Mouse (Mus musculus) frontal cortex, postnatal 10 days (tissue): ENCODE measurements around the gene Igfbp6.
"Not testable (repeated sequence)": the region's sequence is repeated elsewhere in the genome, so short reads cannot be mapped to it uniquely, and the experiment has no call there.

Source experiments
- DNase-seq, 2 experiments: peaks; one replicate each; pipeline ENCODE4 v3.0.0; 2022; ENCODE audit warnings: low spot score in 2 of 2, mixed read lengths in 1 of 2

Igfbp6 gene

GRCm38 (mm10) chr15:102136129-102136758 lies 7.9 kb upstream of the Igfbp6 start, which contains the start of gene Spryd3:
Gene Spryd3, minus strand, starts transcription at chr15:102136234.
- DNase-seq: peak; percentile 92 to 98

- no peak for DNase-seq
These were observed 3.0 kb upstream of the Igfbp6 start for GRCm38 (mm10) chr15:102141120-102141519.

- no peak for DNase-seq
These were observed 949 bp upstream of the Igfbp6 start for GRCm38 (mm10) chr15:102142914-102143912.

GRCm38 (mm10) chr15:102144726-102145125 lies 564 bp downstream of the Igfbp6 start:
- no peak for DNase-seq

GRCm38 (mm10) chr15:102145330-102145729 lies 1.2 kb downstream of the Igfbp6 start:
- DNase-seq: no peak

- no peak for DNase-seq
These were observed 1.9 kb downstream of the Igfbp6 start for GRCm38 (mm10) chr15:102146089-102146488.

- DNase-seq: no peak
These were observed 2.7 kb downstream of the Igfbp6 start for GRCm38 (mm10) chr15:102146882-102147281.

- no peak for DNase-seq
These were observed 3.7 kb downstream of the Igfbp6 start for GRCm38 (mm10) chr15:102147674-102148402.

- DNase-seq: no peak
These were observed 5.4 kb downstream of the Igfbp6 start for GRCm38 (mm10) chr15:102149561-102149960.

GRCm38 (mm10) chr15:102150301-102151135 lies 6.4 kb downstream of the Igfbp6 start, which contains the start of gene Soat2:
Gene Soat2, plus strand, starts transcription at chr15:102150526.
- no peak for DNase-seq

- no peak for DNase-seq
These were observed 8.5 kb downstream of the Igfbp6 start for GRCm38 (mm10) chr15:102152646-102153045.

- not testable (repeated sequence) for DNase-seq
These were observed 10.8 kb downstream of the Igfbp6 start for GRCm38 (mm10) chr15:102155006-102155405.

GRCm38 (mm10) chr15:102156836-102157235 lies 12.7 kb downstream of the Igfbp6 start:
- no peak for DNase-seq

- DNase-seq: no peak
These were observed 16.4 kb downstream of the Igfbp6 start for GRCm38 (mm10) chr15:102160415-102161060.

GRCm38 (mm10) chr15:102163900-102164693 lies 19.9 kb downstream of the Igfbp6 start:
- no peak for DNase-seq

GRCm38 (mm10) chr15:102165468-102166100 lies 21.4 kb downstream of the Igfbp6 start:
- DNase-seq: no peak

GRCm38 (mm10) chr15:102167620-102168021 lies 23.5 kb downstream of the Igfbp6 start:
- no peak for DNase-seq

GRCm38 (mm10) chr15:102169064-102169463 lies 24.9 kb downstream of the Igfbp6 start:
- no peak for DNase-seq

GRCm38 (mm10) chr15:102173581-102173980 lies 29.4 kb downstream of the Igfbp6 start:
- DNase-seq: no peak
